Mouse (Mus musculus) C2C12 (cell line): ENCODE results near the gene Ccz1.

Experiments
- CTCF ChIP-seq: IDR thresholded peaks from one replicate; pipeline ENCODE4 v1.5.1; 2011; ENCODE audit not compliant: control insufficient read depth, insufficient read depth, insufficient read length
- MAX ChIP-seq: IDR thresholded peaks from one replicate; pipeline ENCODE4 v1.6.1; 2011; ENCODE audit warnings: mild to moderate bottlenecking, control low read depth
- MYOG ChIP-seq: IDR thresholded peaks from one replicate; pipeline ENCODE4 v1.6.1; 2011; ENCODE audit not compliant: control insufficient read depth, insufficient read length; ENCODE audit errors: extremely low read depth

DNA sequence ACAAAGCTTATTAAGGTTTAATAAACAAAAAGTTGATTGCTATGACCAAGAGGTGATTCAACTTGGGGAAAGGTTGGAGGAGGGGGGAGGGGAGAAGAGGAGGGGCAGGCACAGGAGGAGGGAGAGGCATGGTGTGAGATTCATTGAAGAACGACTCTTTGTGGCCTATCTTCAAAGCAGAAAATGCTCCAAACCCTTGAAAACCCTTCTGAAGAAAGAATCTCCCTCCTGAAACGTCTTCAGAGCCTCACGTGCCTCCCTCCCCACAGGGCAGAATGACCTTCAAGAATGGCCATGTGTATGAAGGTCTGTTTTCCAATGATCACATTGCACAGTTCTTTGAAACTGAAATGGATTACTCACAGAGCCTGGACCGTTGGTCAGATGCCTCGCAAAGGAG lies 64.7 kb downstream of the Ccz1 start:
- TF ChIP-seq MYOG = no peak
- TF ChIP-seq CTCF = no peak
- TF ChIP-seq MAX = no peak
